Mouse (Mus musculus): Measurements from ENCODE around the gene Gm11487. TPM values are rescaled to one million over a fixed set of nuclear protein-coding genes. Genes with fewer than 3 reads are reported as not detected.
"Not testable (repeated sequence)": the region's sequence is repeated elsewhere in the genome, so short reads cannot be mapped to it uniquely, and the experiment has no call there.

Gene Gm11487
- not detected in 2 replicates for polyA plus RNA-seq (2015; fragmentation: Nextera tagmentation; extraction: Ambion mirVana)

DNA sequence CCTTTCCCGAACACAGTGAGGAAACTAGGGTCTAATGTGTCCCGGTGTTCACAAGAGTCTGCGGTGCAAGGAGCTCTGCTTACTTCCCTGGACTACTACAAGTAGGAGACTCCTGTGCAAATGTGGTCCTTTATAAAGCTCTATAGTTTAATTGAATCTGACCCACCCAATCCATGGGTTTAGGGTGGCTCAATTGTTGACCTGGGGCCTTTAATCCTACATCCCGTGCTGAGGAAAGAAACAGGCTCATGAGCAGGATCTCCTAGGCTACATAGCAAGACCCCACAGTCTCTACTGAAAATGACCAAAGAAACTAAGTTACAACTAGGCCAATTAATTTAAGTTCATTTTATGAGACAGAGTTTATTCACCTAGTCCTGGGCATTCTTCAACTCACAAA, at the start of gene Gm11487:
Gm11487 (minus strand) TSS at position 101 of the 400 bp plus-strand sequence.
- not testable (repeated sequence) for H3K4me1 ChIP-seq; ATAC-seq (ENCODE audit: insufficient number of reproducible peaks, insufficient read depth, low FRiP score, low TSS enrichment, low read depth); H3K4me3 ChIP-seq; H3K27me3 ChIP-seq; H3K9me3 ChIP-seq; H3K27ac ChIP-seq; H3K4me2 ChIP-seq; H3K36me3 ChIP-seq; H3K9ac ChIP-seq
- WGBS: 93% methylated on average over 4 of the region's 4 CpGs

DNA sequence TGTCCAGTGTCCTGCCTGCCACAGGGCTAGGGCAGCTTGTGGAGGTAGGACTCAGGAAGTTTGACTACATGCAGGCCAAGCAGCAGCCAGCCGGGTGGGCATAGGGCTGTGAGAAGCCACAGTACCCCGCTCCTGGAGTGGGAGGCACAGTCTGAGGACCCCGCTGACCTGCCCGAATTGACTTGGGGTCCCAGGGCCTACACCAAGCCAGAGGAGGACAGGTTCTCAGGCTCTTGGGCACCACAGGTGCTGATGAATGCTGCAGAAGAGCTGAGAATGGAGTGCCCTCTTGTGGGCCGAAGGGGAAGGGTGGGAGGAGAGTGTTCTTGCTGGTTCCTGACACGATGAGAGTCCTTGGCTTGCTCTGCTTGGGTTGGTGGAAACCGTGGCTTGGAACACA, 39.8 kb upstream of the Gm11487 start:
- no peak overlapping the region for H3K4me2 ChIP-seq
- H3K27ac ChIP-seq: no peak overlapping the region
- H3K9me3 ChIP-seq: no peaks in the 10 kb centered on the region
- no peaks in the 10 kb centered on the region for H3K36me3 ChIP-seq
- ATAC-seq (ENCODE audit: insufficient number of reproducible peaks, insufficient read depth, low FRiP score, low TSS enrichment, low read depth): no peak
- H3K9ac ChIP-seq: no peak overlapping the region
- no peaks in the 10 kb centered on the region for H3K27me3 ChIP-seq
- WGBS: 60% methylated on average over 7 of the region's 7 CpGs
- no peak overlapping the region for H3K4me3 ChIP-seq
- H3K4me1 ChIP-seq: no peaks in the 10 kb centered on the region

DNA sequence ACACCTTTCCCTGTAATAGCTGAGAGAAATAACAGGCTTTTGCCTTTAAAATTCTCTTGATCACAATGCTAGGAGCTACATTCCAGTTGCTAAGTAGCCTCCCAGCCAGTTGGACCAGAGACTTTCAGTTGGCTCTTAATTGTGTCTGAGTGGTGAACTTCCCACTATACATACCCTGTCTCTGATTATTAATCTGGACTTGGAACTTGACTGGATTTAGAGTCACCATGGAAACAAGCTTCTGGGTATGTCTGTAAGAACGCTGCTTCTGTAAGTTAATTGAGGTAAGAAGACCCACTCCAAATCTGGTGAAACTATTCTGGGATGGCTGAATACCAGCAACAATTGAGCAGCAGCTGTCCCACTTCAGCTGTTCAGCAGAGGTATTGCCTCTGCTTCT, 37.7 kb upstream of the Gm11487 start:
- H3K4me1 ChIP-seq: no peaks in the 10 kb centered on the region
- WGBS: 42% methylated on average over 1 of the region's 1 CpGs
- ATAC-seq (ENCODE audit: insufficient number of reproducible peaks, insufficient read depth, low FRiP score, low TSS enrichment, low read depth): no peak

DNA sequence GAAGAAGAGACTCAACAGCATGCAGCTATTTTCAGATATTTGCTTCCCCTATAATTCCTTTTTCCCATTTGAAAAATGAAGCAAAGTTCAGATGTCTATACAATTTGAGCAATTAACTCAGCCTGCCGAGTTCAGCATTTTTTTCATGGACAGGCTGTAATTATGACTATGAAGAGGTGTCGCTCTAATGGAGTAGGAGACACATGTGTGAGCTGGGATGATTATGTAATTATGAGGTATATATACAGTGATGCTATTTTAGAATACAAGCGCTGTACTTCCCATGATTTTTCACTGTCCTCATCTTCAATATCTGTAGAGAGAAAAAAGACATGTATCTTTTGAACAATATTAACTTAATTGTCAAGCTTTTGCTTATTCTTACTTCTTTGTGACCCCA, 21.0 kb upstream of the Gm11487 start:
- H3K9me3 ChIP-seq: no peaks in the 10 kb centered on the region
- no peak overlapping the region for H3K4me2 ChIP-seq
- H3K27me3 ChIP-seq: no peaks in the 10 kb centered on the region
- no peak for ATAC-seq (ENCODE audit: insufficient number of reproducible peaks, insufficient read depth, low FRiP score, low TSS enrichment, low read depth)
- no peaks in the 10 kb centered on the region for H3K36me3 ChIP-seq
- H3K4me1 ChIP-seq: no peaks in the 10 kb centered on the region
- no peak overlapping the region for H3K27ac ChIP-seq
- no peak overlapping the region for H3K9ac ChIP-seq
- H3K4me3 ChIP-seq: no peak overlapping the region
- WGBS: 69% methylated on average over 3 of the region's 3 CpGs

More for the DNA sequence above, 37.7 kb upstream of the Gm11487 start:
- no peaks in the 10 kb centered on the region for H3K9me3 ChIP-seq
- no peaks in the 10 kb centered on the region for H3K27me3 ChIP-seq
- no peak overlapping the region for H3K27ac ChIP-seq
- no peak overlapping the region for H3K4me2 ChIP-seq
- no peak overlapping the region for H3K4me3 ChIP-seq
- H3K9ac ChIP-seq: no peak overlapping the region
- H3K36me3 ChIP-seq: no peaks in the 10 kb centered on the region

DNA sequence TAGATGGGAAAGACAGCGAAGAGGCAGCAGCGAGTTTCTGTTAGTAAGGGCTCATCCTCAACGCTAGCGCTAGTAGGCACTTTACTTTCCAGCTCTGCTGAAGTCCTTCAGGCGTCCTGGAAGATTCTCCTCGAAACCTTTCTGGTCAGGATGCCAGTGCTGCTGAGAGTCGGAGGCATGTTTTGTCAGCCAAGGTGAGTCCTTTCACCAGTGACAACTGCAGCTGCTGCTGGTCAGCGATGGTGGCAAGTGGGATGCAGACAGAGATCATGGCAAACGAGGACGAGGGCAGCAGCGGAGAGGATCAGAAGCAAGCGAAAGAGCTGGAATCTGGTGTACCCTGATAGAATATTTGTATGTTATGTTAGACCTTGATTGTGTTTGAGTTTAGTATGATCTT, 18.2 kb upstream of the Gm11487 start:
- no peak for ATAC-seq (ENCODE audit: insufficient number of reproducible peaks, insufficient read depth, low FRiP score, low TSS enrichment, low read depth)
- no peaks in the 10 kb centered on the region for H3K4me1 ChIP-seq
- no peaks in the 10 kb centered on the region for H3K9me3 ChIP-seq
- H3K4me3 ChIP-seq: no peak overlapping the region
- no peaks in the 10 kb centered on the region for H3K27me3 ChIP-seq
- no peaks in the 10 kb centered on the region for H3K36me3 ChIP-seq
- 94% methylated on average over 12 of the region's 12 CpGs for WGBS
- no peak overlapping the region for H3K4me2 ChIP-seq
- H3K9ac ChIP-seq: no peak overlapping the region
- H3K27ac ChIP-seq: no peak overlapping the region

DNA sequence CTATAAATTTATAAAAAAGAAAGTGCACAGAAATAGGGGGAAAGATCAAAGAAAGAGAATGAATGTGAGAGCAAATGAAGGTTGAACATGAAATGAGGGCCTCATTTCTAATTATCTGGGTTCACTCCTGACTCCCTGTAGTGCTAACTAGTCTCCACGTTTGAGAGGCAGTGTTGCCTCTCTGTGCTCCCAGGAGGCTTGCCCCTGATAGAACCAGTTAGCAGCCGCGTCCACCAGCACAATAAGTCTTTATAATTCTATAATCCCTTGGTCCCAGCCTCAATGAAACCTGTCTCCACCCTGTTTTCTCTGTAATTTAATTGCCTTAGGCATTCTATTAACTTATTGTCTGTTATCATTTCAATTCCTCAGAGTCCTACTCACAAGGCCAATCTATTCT, 38.3 kb downstream of the Gm11487 start:
- WGBS: 28% methylated on average over 3 of the region's 3 CpGs
- no peak overlapping the region for H3K9ac ChIP-seq
- H3K36me3 ChIP-seq: no peaks in the 10 kb centered on the region
- no peaks in the 10 kb centered on the region for H3K9me3 ChIP-seq
- H3K4me3 ChIP-seq: no peak overlapping the region
- no peaks in the 10 kb centered on the region for H3K27me3 ChIP-seq
- H3K27ac ChIP-seq: no peak overlapping the region
- H3K4me1 ChIP-seq: no peaks in the 10 kb centered on the region
- H3K4me2 ChIP-seq: no peak overlapping the region
- no peak for ATAC-seq (ENCODE audit: insufficient number of reproducible peaks, insufficient read depth, low FRiP score, low TSS enrichment, low read depth)

Other genes starting within 250 kb of the Gm11487 start
- gene Gm11238, start 202.8 kb upstream of the Gm11487 start, polyA plus RNA-seq (2015; fragmentation: Nextera tagmentation; extraction: Ambion mirVana): not detected in 2 replicates
- not detected in 2 replicates for gene Gm11237, start 217.9 kb upstream of the Gm11487 start, polyA plus RNA-seq (2015; fragmentation: Nextera tagmentation; extraction: Ambion mirVana)
- not detected in 2 replicates for gene Gm11236, start 233.0 kb upstream of the Gm11487 start, polyA plus RNA-seq (2015; fragmentation: Nextera tagmentation; extraction: Ambion mirVana)